Mouse (Mus musculus) midbrain, embryonic 12.5 days (tissue): ENCODE measurements around the gene Coro1a. TPM values are rescaled to one million over a fixed set of nuclear protein-coding genes. Genes with fewer than 3 reads are reported as not detected.
"Not testable (repeated sequence)": the region's sequence is repeated elsewhere in the genome, so short reads cannot be mapped to it uniquely, and the experiment has no call there.

Experiments
- ATAC-seq: fragments of 200-750 bp; cut with Nextera tagmentation; 2 replicates; pipeline ENCODE4 v1.8.0; 2017; ENCODE audit warnings: low read depth, moderate TSS enrichment, moderate library complexity; ENCODE audit not compliant: low FRiP score
- H3K27ac ChIP-seq: fragments of 300-500 bp; sonication (generic); replicated peaks from 2 replicates; pipeline ENCODE4 v1.5.1; 2016; ENCODE audit warnings: mild to moderate bottlenecking
- H3K27me3 ChIP-seq: fragments of 300-500 bp; sonication (generic); 2 replicates; pipeline ENCODE4 v1.6.1; 2016; ENCODE audit warnings: mild to moderate bottlenecking
- H3K36me3 ChIP-seq: fragments of 300-500 bp; sonication (generic); 2 replicates; pipeline ENCODE4 v1.6.1; 2016
- H3K4me1 ChIP-seq: fragments of 300-500 bp; sonication (generic); 2 replicates; pipeline ENCODE4 v1.6.1; 2016
- H3K4me2 ChIP-seq: fragments of 300-500 bp; sonication (generic); replicated peaks from 2 replicates; pipeline ENCODE4 v1.6.1; 2016; ENCODE audit warnings: mild to moderate bottlenecking, moderate library complexity
- H3K4me3 ChIP-seq: fragments of 300-500 bp; sonication (generic); 2 replicates; pipeline ENCODE4 v1.5.1; 2016; ENCODE audit warnings: mild to moderate bottlenecking
- H3K9ac ChIP-seq: fragments of 300-500 bp; sonication (generic); replicated peaks from 2 replicates; pipeline ENCODE4 v1.6.1; 2016; ENCODE audit warnings: mild to moderate bottlenecking, moderate library complexity
- H3K9me3 ChIP-seq: fragments of 300-500 bp; sonication (generic); 2 replicates; pipeline ENCODE4 v1.6.1; 2016; ENCODE audit warnings: mild to moderate bottlenecking
- WGBS: fragments of 180-500 bp; shearing (Covaris S2); methylation state at CpG from one replicate; pipeline ENCODE4 v1.1.7; 2016; 5-methylcytosine and 5-hydroxymethylcytosine counted together
- polyA plus RNA-seq: library from polyadenylated mRNA; unstranded; fragments of >200 nt; fragmentation: Nextera tagmentation; extraction: Ambion mirVana; gene quantifications from 2 replicates; pipeline ENCODE4 v1.2.1, GENCODE M21; 2016

Coro1a gene
- polyA plus RNA-seq, 1 experiment from 2014 or later, result 65.9 TPM

DNA sequence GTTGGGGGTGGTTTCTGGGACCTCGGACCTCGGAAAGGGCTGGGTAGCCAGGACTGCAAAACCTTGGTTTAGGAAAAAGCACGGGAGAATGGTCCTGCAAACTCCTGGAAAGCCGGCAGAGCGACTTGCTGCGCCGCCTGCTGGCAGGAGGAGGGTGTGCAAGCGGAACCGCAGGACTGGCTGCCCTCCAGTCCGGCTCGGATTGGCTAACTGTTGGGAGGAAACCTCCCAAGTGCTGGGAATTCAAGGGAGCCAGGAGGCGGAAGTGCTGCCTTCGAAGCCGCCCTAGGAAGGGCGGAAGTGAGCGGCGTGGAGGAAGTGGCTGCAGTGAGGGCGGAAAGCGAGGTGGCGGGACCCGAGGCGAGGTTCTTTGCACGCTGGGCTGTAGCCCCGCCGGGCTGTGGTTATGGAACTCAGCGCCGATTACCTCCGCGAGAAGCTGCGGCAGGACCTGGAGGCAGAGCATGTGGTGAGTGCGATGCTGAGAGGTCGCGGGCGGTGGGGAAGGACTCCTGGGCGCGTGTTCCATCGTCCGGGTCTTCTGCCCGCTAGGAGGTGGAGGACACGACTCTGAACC lies 11.9 kb downstream of the Coro1a start, which contains the start of gene Slx1b:
TSS of gene Slx1b (minus strand) at position 154 of the 577 bp plus-strand sequence.
- H3K36me3 ChIP-seq, result peaks cover 36% of the 10 kb centered on the region

DNA sequence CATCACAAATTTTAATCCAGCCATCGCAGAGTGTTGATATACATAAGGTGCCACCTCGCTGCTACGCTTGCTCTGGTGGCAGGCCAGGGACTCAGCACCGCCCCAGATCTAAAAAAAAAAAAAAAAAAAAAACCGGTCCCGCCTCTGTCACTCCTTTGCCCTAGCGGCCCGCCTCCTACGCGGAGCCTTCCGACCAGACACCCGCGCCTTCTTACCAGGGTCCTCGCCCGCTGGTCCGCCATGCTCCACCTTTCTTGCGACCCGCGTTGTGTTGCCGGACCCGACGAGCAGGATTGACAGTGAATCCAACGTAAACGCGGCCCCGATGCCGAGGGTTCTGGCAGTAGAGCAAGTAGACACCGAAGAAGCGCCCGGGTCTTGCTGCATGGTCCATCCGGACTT lies 12.4 kb downstream of the Coro1a start, which contains the start of gene Bola2:
TSS of gene Bola2 (plus strand) at position 192 of the 402 bp plus-strand sequence.
- peaks cover 25% of the 10 kb centered on the region for H3K4me1 ChIP-seq
- H3K36me3 ChIP-seq, result peaks cover 36% of the 10 kb centered on the region
- H3K9me3 ChIP-seq, result no peaks in the 10 kb centered on the region
- peak within 1 kb of the TSS; percentile 80 for H3K4me3 ChIP-seq
- H3K27me3 ChIP-seq, result no peaks in the 10 kb centered on the region
- H3K27ac ChIP-seq, result peak within 1 kb of the TSS; percentile 93
- ATAC-seq, result peak; percentile 47
- peak within 1 kb of the TSS; percentile 88 for H3K4me2 ChIP-seq
- H3K9ac ChIP-seq, result peak within 1 kb of the TSS; percentile 84
- under 1% methylated on average over 31 of the region's 31 CpGs for WGBS

More for the DNA sequence above, 11.9 kb downstream of the Coro1a start, which contains the start of gene Slx1b:
- Histone ChIP-seq H3K27me3 (no peaks in the 10 kb centered on the region), H3K27ac (peak within 1 kb of the TSS; percentile 93), H3K9ac (peak within 1 kb of the TSS; percentile 84), H3K4me3 (peak within 1 kb of the TSS; percentile 80), H3K4me2 (peak within 1 kb of the TSS; percentile 88), H3K4me1 (peaks cover 25% of the 10 kb centered on the region), H3K9me3 (no peaks in the 10 kb centered on the region)
- WGBS, result under 1% methylated on average over 40 of the region's 40 CpGs
- peak; percentile 96 for ATAC-seq

DNA sequence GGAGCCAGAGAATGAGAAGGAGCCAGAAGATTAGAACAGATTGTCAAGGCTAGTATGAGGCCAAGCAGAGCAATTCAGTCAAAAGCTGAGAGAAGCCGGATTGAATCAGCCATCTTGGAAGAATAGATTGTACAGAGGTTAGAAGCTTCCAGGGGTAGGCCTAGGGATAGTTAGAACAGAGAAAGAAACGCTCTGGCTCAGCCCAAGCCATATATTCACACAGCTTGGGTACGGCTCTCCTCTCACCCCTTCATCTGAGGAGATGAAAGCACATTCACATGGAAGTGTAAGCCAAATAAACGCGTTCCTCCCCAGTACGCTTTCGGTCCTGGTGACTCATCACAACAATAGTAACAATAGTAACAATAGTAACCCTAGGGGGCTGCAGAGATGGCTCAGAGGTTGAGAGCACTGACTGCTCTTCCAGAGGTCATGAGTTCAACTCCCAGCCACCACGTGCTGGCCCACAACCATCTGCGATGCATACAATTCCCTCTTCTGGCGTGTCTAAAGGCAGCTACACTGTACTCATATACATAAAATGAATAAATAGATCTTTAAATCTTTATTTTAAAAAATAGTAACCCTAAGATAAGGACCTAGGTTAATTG lies 13.0 kb downstream of the Coro1a start:
- Histone ChIP-seq H3K9ac (peak overlapping the region; percentile 75; the same call in 1 of the 2 replicates), H3K27ac (0 out of 2 replicates have a peak overlapping the region, but pooled peaks have one; percentile 93), H3K4me1 (peaks cover 25% of the 10 kb centered on the region), H3K4me3 (peak overlapping the region; percentile 80), H3K27me3 (no peaks in the 10 kb centered on the region), H3K9me3 (no peaks in the 10 kb centered on the region), H3K4me2 (peak overlapping the region; percentile 88), H3K36me3 (peaks cover 38% of the 10 kb centered on the region)
- 22% methylated on average over 10 of the region's 10 CpGs for WGBS
- no peak for ATAC-seq

DNA sequence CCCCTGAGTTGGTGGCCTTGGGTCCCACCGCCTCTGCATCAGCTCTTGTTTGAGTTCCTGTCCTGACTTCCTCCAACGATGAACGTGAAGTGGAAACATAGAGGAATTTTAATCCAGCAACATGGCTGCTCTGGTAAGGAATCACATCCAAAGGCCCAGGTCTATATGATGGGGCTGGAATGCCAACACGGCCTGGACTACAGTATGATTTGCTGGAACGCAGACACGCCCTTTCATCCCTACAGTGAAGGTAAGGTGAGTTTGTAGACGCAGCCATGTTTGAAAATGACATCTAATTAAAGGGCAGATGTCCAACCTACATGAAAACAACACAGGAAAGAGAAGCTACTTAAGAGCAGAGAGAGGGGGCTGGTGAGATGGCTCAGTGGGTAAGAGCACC lies 13.8 kb downstream of the Coro1a start:
- H3K27me3 ChIP-seq, result no peaks in the 10 kb centered on the region
- no peak overlapping the region for H3K4me3 ChIP-seq
- H3K27ac ChIP-seq, result no peak overlapping the region
- peaks cover 25% of the 10 kb centered on the region for H3K4me1 ChIP-seq
- H3K4me2 ChIP-seq, result peak overlapping the region; percentile 88; the same call in 1 of the 2 replicates
- no peaks in the 10 kb centered on the region for H3K9me3 ChIP-seq
- no peak overlapping the region for H3K9ac ChIP-seq
- no peak for ATAC-seq
- H3K36me3 ChIP-seq, result peaks cover 33% of the 10 kb centered on the region
- WGBS, result 92% methylated on average over 7 of the region's 7 CpGs

DNA sequence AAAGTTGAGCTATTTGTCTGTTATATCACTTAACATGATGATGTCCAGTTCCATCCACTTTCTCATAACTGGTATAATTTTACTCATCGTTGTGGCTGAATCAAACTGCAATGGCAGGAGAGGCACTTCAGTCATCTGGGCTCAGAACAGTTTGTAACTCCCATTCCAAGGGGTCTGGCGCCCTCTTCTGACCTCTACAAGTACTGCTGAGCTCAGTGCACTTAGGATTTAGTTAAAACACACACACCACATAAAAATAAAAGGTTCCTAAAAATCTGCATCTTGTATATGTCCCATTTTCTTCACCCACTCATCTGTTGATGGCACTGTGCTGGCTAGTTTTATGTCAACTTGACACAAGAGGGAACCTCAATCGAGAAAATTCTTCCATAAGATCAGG lies 14.3 kb downstream of the Coro1a start:
- no peak overlapping the region for H3K9ac ChIP-seq
- H3K27ac ChIP-seq, result no peak overlapping the region
- no peaks in the 10 kb centered on the region for H3K27me3 ChIP-seq
- peaks cover 31% of the 10 kb centered on the region for H3K36me3 ChIP-seq
- no peak overlapping the region for H3K4me3 ChIP-seq
- H3K4me2 ChIP-seq, result peak overlapping the region; percentile 88; the same call in 1 of the 2 replicates
- ATAC-seq, result no peak
- no peaks in the 10 kb centered on the region for H3K9me3 ChIP-seq
- 35% methylated on average over 3 of the region's 3 CpGs for WGBS
- peaks cover 25% of the 10 kb centered on the region for H3K4me1 ChIP-seq

DNA sequence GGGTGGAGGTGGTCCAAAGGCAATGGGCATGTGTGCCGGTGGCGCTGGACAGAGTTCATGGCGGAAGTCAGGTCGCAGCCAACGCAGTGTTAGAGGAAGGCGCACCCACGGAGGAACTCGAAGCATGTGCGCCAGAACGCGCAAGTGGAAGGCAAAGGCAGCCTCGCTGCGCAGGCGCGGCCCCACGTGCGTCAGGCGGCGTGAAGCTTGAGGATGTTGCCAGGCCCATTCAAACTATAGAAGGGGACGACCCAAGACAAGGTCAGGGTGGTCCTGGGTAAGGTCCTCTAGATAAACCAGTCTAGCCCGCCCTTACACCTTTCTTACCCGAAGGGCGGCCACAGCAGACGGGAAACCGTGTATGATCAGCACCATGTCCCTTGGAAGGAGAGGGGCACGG lies 15.2 kb downstream of the Coro1a start:
- Histone ChIP-seq H3K27ac (no peak overlapping the region), H3K9ac (no peak overlapping the region), H3K36me3 (peaks cover 30% of the 10 kb centered on the region), H3K4me3 (no peak overlapping the region), H3K27me3 (no peaks in the 10 kb centered on the region), H3K4me1 (peaks cover 25% of the 10 kb centered on the region), H3K4me2 (no peak overlapping the region), H3K9me3 (no peaks in the 10 kb centered on the region)
- WGBS, result 97% methylated on average over 26 of the region's 26 CpGs
- ATAC-seq, result no peak

DNA sequence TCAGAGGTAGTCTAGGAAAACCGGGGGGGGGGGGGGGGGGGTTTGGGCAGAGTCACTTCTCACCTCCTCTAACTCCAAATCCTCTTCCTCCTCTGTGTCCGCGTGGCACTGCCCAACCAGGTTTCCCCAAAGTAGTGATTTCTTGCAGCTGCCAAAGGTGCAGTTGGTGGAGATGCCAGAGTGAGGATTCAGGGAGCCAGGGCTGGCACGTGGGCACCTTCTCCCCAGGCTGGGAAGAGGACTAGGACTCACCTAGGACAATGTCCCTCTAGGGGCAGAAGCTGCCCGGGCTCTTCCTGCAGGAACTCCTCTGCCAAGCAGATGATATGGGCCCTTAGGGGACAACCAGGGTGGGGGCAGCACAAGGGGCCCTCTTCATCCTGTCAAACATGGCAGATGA lies 15.9 kb downstream of the Coro1a start:
- Histone ChIP-seq H3K4me3 (no peak overlapping the region), H3K9me3 (no peaks in the 10 kb centered on the region), H3K36me3 (peaks cover 30% of the 10 kb centered on the region), H3K4me2 (no peak overlapping the region), H3K4me1 (peaks cover 17% of the 10 kb centered on the region), H3K27me3 (no peaks in the 10 kb centered on the region), H3K9ac (no peak overlapping the region), H3K27ac (no peak overlapping the region)
- 85% methylated on average over 5 of the region's 5 CpGs for WGBS
- no peak for ATAC-seq

DNA sequence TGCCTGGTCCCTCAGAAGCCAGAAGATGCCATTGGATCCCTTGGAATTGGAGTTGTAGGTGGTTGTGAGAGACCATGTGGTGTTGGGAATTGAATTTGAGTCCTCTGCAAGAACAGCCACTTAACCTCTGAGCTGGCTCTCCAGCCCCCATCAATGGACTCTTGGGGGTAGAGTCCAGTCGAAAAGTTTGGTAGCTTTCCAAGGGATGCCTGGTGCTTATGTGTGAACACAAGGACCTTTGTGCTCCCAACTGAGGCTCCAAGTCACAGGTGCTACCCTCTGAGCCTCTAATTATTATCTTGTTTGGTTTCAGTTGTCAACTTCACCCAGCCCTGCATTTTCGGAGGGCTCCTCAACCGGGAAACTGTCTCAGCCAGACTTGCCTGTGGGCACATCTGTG lies 16.9 kb downstream of the Coro1a start:
- peaks cover 12% of the 10 kb centered on the region for H3K4me1 ChIP-seq
- no peak overlapping the region for H3K27ac ChIP-seq
- no peak overlapping the region for H3K4me3 ChIP-seq
- no peak for ATAC-seq
- 91% methylated on average over 3 of the region's 3 CpGs for WGBS
- no peak overlapping the region for H3K4me2 ChIP-seq
- no peaks in the 10 kb centered on the region for H3K27me3 ChIP-seq
- H3K9ac ChIP-seq, result no peak overlapping the region
- no peaks in the 10 kb centered on the region for H3K9me3 ChIP-seq
- peaks cover 30% of the 10 kb centered on the region for H3K36me3 ChIP-seq

DNA sequence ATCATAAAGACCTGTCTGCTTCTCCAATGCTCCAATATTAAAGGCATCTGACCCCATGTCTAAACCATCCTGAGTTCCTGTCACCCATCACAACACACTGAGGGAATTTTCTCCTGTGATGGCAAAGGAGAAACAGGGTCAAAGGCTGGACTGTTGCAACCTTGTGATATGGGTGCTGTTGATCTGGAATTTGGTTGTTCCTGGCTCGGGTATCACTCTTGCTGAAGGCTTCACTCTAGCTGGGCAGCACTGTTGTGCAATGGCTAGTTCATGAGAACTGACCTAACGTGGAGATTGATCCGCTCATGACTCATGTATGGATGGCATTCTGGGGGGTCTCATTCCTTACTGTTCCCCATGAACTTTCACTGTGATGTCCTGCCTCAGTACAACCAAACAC lies 18.6 kb downstream of the Coro1a start:
- no peak overlapping the region for H3K4me3 ChIP-seq
- no peak overlapping the region for H3K4me2 ChIP-seq
- H3K27ac ChIP-seq, result no peak overlapping the region
- peaks cover 6% of the 10 kb centered on the region; the same call in 1 of the 2 replicates for H3K4me1 ChIP-seq
- 80% methylated on average over 3 of the region's 3 CpGs for WGBS
- H3K9ac ChIP-seq, result no peak overlapping the region
- H3K27me3 ChIP-seq, result no peaks in the 10 kb centered on the region
- peaks cover 30% of the 10 kb centered on the region for H3K36me3 ChIP-seq
- ATAC-seq, result no peak
- H3K9me3 ChIP-seq, result no peaks in the 10 kb centered on the region

DNA sequence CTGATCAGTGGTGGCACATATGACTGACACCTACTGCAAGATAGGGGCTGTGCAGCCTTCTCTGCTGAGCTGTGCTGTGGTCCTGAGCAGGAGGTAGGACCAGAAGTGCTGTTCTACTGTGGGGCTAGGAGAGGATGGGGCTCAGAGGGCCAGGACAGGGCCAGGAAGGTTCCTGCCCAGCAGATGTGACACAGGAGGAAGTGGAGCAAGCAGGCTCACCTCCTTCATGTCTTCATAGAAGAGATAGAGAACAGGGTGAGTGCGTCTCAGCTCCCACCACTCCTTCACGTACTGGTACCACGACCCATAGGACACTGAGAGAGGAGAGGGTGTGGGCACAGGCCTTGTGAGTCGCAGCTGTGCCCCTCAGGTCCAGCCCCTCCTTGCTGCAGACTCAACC lies 19.4 kb downstream of the Coro1a start:
- not testable (repeated sequence) for H3K9me3 ChIP-seq, H3K27ac ChIP-seq, H3K27me3 ChIP-seq, H3K4me1 ChIP-seq, H3K9ac ChIP-seq, H3K4me3 ChIP-seq, H3K4me2 ChIP-seq, ATAC-seq
- H3K36me3 ChIP-seq, result peaks cover 30% of the 10 kb centered on the region
- 93% methylated on average over 4 of the region's 4 CpGs for WGBS

DNA sequence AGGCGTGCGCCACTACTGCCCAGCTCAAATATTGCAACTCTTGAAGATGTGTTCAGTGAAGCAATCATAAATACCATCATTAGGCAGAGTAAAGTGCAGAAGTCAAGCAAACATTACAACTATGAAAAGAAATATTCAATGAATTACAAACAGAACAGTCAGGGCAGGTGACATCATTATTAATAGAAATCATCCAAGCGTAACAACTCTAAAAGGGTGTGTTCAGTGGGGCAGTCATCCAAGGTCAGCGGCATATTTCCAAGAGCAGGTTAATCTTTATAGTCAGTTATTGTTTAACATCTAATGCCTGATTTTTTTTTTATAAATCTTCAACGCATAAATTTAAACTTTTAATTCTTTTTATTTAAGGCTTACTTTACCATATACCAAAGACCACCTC lies 26.4 kb downstream of the Coro1a start:
- ATAC-seq, result no peak

DNA sequence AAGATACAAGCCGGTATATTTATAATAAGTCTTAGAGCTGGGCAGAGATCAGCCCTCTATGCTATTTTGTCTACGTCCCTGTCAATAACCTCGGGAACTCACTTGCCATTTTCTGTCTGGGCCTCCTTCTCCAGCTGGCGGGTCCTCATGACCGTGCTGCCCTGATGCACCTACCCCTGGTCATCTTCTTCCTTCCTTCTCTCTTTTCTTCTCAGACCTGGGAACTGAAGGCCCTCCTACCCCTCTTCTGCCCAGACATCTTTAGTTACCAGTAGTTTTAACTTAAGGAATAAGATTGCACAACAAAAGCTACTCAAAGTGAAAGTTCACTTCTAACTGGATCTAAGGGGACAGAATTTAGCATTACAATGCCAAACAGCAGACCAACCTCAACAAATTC lies 27.9 kb downstream of the Coro1a start:
- H3K27me3 ChIP-seq, result no peaks in the 10 kb centered on the region
- WGBS, result 94% methylated on average over 5 of the region's 5 CpGs
- ATAC-seq, result no peak
- H3K36me3 ChIP-seq, result peaks cover 7% of the 10 kb centered on the region; the same call in 1 of the 2 replicates
- H3K27ac ChIP-seq, result no peak overlapping the region
- H3K4me2 ChIP-seq, result no peak overlapping the region
- H3K4me3 ChIP-seq, result no peak overlapping the region
- no peaks in the 10 kb centered on the region for H3K9me3 ChIP-seq
- H3K9ac ChIP-seq, result no peak overlapping the region
- H3K4me1 ChIP-seq, result no peaks in the 10 kb centered on the region

More for the DNA sequence above, 26.4 kb downstream of the Coro1a start:
- Histone ChIP-seq H3K27ac (no peak overlapping the region), H3K36me3 (no peaks in the 10 kb centered on the region), H3K4me1 (no peaks in the 10 kb centered on the region), H3K9ac (no peak overlapping the region), H3K4me2 (no peak overlapping the region), H3K4me3 (no peak overlapping the region), H3K27me3 (no peaks in the 10 kb centered on the region), H3K9me3 (no peaks in the 10 kb centered on the region)
- 95% methylated on average over 5 of the region's 5 CpGs for WGBS
